Mouse (Mus musculus): Measurements from ENCODE around the gene Clasp1. TPM values are rescaled to one million over a fixed set of nuclear protein-coding genes. Genes with fewer than 3 reads are reported as not detected.

The Clasp1 gene
- polyA plus RNA-seq, 1 experiment from 2014 or later = 146 TPM

GRCm38 (mm10) chr1:118650771-118651080 lies 261.9 kb downstream of the Clasp1 start:
- no peaks in the 10 kb centered on the region for H3K4me1 ChIP-seq (replicated peaks)
- H3K27ac ChIP-seq = no peak overlapping the region
- no peak overlapping the region for H3K4me2 ChIP-seq (replicated peaks)
- no peaks in the 10 kb centered on the region for H3K36me3 ChIP-seq
- 48% methylated on average over 3 of the region's 3 CpGs for WGBS
- H3K9ac ChIP-seq (replicated peaks) = no peak overlapping the region
- no peak overlapping the region for H3K4me3 ChIP-seq (replicated peaks)
- ATAC-seq = no peak
- H3K27me3 ChIP-seq = no peaks in the 10 kb centered on the region
- no peaks in the 10 kb centered on the region for H3K9me3 ChIP-seq

- no peaks in the 10 kb centered on the region for H3K27me3 ChIP-seq
- no peak overlapping the region for H3K27ac ChIP-seq
- H3K9me3 ChIP-seq = no peaks in the 10 kb centered on the region
- no peaks in the 10 kb centered on the region for H3K36me3 ChIP-seq
- no peak for ATAC-seq
- no peaks in the 10 kb centered on the region for H3K4me1 ChIP-seq (replicated peaks)
- H3K9ac ChIP-seq (replicated peaks) = no peak overlapping the region
- 85% methylated on average over 6 of the region's 6 CpGs for WGBS
- no peak overlapping the region for H3K4me3 ChIP-seq (replicated peaks)
- no peak overlapping the region for H3K4me2 ChIP-seq (replicated peaks)
Measured at GRCm38 (mm10) chr1:118658716-118659115, 269.9 kb downstream of the Clasp1 start.

GRCm38 (mm10) chr1:118660880-118661465 lies 272.1 kb downstream of the Clasp1 start:
- no peaks in the 10 kb centered on the region for H3K36me3 ChIP-seq
- 89% methylated on average over 3 of the region's 3 CpGs for WGBS
- H3K27me3 ChIP-seq = no peaks in the 10 kb centered on the region

More at GRCm38 (mm10) chr1:118660880-118661465, 272.1 kb downstream of the Clasp1 start:
- H3K4me2 ChIP-seq (replicated peaks) = no peak overlapping the region
- no peaks in the 10 kb centered on the region for H3K9me3 ChIP-seq
- H3K4me3 ChIP-seq (replicated peaks) = no peak overlapping the region
- no peak overlapping the region for H3K9ac ChIP-seq (replicated peaks)
- H3K27ac ChIP-seq = no peak overlapping the region
- no peaks in the 10 kb centered on the region for H3K4me1 ChIP-seq (replicated peaks)
- ATAC-seq = no peak

Other genes with a start within 250 kb of the Clasp1 start
- gene Gm29106, start 212.5 kb upstream of the Clasp1 start, polyA plus RNA-seq (2015; fragmentation: Nextera tagmentation; extraction: Ambion mirVana) = 0.32 and 0.43 TPM in 2 replicates
- 441 and 488 TPM in 2 replicates for gene Tsn, start 77.3 kb upstream of the Clasp1 start, polyA plus RNA-seq (2015; fragmentation: Nextera tagmentation; extraction: Ambion mirVana)
- gene Nifk, start 67.2 kb upstream of the Clasp1 start, polyA plus RNA-seq (2015; fragmentation: Nextera tagmentation; extraction: Ambion mirVana) = 70.4 and 75.6 TPM in 2 replicates
- 0.11 and 0.21 TPM in 2 replicates for gene Tfcp2l1, start 238.9 kb downstream of the Clasp1 start, polyA plus RNA-seq (2015; fragmentation: Nextera tagmentation; extraction: Ambion mirVana)